Mouse (Mus musculus) neural tube, embryonic 12.5 days (tissue): Measurements from ENCODE around the gene Pkmyt1. TPM values are rescaled to one million over a fixed set of nuclear protein-coding genes. Genes with fewer than 3 reads are reported as not detected.
A peak's percentile ranks its signal among the peaks of the same experiment; 100 is the strongest.

ENCODE experiments used
- ATAC-seq: fragments of 200-750 bp; cut with Nextera tagmentation; 2 replicates; pipeline ENCODE4 v1.8.0; 2017; ENCODE audit warnings: low read depth, mild to moderate bottlenecking, moderate TSS enrichment, moderate library complexity; ENCODE audit not compliant: low FRiP score
- H3K27ac ChIP-seq: fragments of 300-500 bp; sonication (generic); 2 replicates; pipeline ENCODE4 v1.5.1; 2016
- H3K27me3 ChIP-seq: fragments of 300-500 bp; sonication (generic); replicated peaks from 2 replicates; pipeline ENCODE4 v1.6.1; 2016; ENCODE audit warnings: mild to moderate bottlenecking
- H3K36me3 ChIP-seq: fragments of 300-500 bp; sonication (generic); 2 replicates; pipeline ENCODE4 v1.6.1; 2016; ENCODE audit warnings: mild to moderate bottlenecking
- H3K4me1 ChIP-seq: fragments of 300-500 bp; sonication (generic); 2 replicates; pipeline ENCODE4 v1.6.1; 2016
- H3K4me2 ChIP-seq: fragments of 300-500 bp; sonication (generic); replicated peaks from 2 replicates; pipeline ENCODE4 v1.6.1; 2016; ENCODE audit warnings: mild to moderate bottlenecking
- H3K4me3 ChIP-seq: fragments of 300-500 bp; sonication (generic); 2 replicates; pipeline ENCODE4 v1.5.1; 2016
- H3K9ac ChIP-seq: fragments of 300-500 bp; sonication (generic); 2 replicates; pipeline ENCODE4 v1.6.1; 2016; ENCODE audit warnings: mild to moderate bottlenecking
- H3K9me3 ChIP-seq: fragments of 300-500 bp; sonication (generic); 2 replicates; pipeline ENCODE4 v1.6.1; 2016; ENCODE audit warnings: mild to moderate bottlenecking
- WGBS: fragments of 180-500 bp; shearing (Covaris S2); methylation state at CpG from one replicate; pipeline ENCODE4 v1.1.7; 2016; 5-methylcytosine and 5-hydroxymethylcytosine counted together
- polyA plus RNA-seq: library from polyadenylated mRNA; unstranded; fragments of >200 nt; fragmentation: Nextera tagmentation; extraction: Ambion mirVana; gene quantifications from 2 replicates; pipeline ENCODE4 v1.2.1, GENCODE M21; 2016

The Pkmyt1 gene
- polyA plus RNA-seq, 1 experiment from 2014 or later, result 34.1 TPM

GRCm38 (mm10) chr17:23777141-23777540, 51.0 kb downstream of the Pkmyt1 start:
- H3K27ac ChIP-seq, result no peak overlapping the region
- 0 out of 2 replicates have a peak, but pooled peaks cover 4% of the 10 kb centered on the region for H3K4me1 ChIP-seq
- H3K36me3 ChIP-seq, result peaks cover 12% of the 10 kb centered on the region
- H3K9ac ChIP-seq, result no peak overlapping the region
- ATAC-seq, result no peak
- no peaks in the 10 kb centered on the region for H3K9me3 ChIP-seq
- H3K27me3 ChIP-seq, result no peaks in the 10 kb centered on the region
- H3K4me3 ChIP-seq, result no peak overlapping the region
- 88% methylated on average over 2 of the region's 2 CpGs for WGBS
- H3K4me2 ChIP-seq, result no peak overlapping the region

DNA sequence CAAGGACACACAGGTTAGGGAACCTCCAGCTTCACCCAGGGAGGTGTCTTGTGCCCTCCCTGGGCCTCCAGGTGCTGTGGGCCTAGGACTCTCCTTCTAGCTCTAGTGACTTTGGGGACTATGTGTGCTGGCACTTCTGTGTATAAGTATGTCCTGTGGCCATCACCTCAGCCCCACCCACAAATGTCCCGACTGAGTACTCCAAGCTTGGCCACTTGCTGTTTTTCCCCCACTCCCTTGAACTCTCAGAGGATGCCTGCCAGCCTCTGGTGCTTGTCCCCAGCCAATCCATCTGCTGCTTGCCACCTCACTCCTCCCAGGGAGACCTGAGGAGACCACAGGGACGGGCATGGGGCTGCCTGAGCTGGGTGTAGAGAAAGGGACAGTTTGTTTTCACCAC, 52.3 kb downstream of the Pkmyt1 start:
- no peaks in the 10 kb centered on the region for H3K9me3 ChIP-seq
- WGBS, result 74% methylated on average over 2 of the region's 2 CpGs
- no peak overlapping the region for H3K9ac ChIP-seq
- H3K27me3 ChIP-seq, result no peaks in the 10 kb centered on the region
- H3K4me3 ChIP-seq, result no peak overlapping the region
- ATAC-seq, result no peak
- H3K27ac ChIP-seq, result no peak overlapping the region
- 0 out of 2 replicates have a peak, but pooled peaks cover 4% of the 10 kb centered on the region for H3K4me1 ChIP-seq
- H3K36me3 ChIP-seq, result peaks cover 12% of the 10 kb centered on the region
- H3K4me2 ChIP-seq, result no peak overlapping the region

DNA sequence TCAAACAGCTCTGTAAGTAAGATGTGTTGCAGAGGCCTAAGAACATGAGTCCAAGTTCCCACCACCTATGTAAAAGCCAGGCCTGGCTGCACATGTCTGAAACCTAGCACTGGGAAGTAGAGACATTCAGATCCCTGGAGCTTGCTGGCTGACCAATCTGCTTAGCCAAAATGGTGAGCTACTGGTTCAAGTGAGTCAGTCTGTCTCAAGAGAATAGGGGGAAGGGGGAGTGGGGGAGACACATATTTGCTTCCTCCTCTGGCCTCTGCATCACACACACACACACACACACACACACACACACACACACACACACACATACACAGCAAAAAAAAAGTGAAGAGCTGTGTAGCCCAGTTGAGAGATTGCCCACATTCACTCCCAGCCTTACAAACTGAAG, 57.2 kb downstream of the Pkmyt1 start:
- Histone ChIP-seq H3K27ac (no peak overlapping the region), H3K4me1 (peaks cover 8% of the 10 kb centered on the region; the same call in 1 of the 2 replicates), H3K36me3 (peaks cover 2% of the 10 kb centered on the region; the same call in 1 of the 2 replicates), H3K9ac (no peak overlapping the region), H3K4me3 (no peak overlapping the region), H3K4me2 (no peak overlapping the region), H3K9me3 (no peaks in the 10 kb centered on the region), H3K27me3 (no peaks in the 10 kb centered on the region)
- no peak for ATAC-seq

DNA sequence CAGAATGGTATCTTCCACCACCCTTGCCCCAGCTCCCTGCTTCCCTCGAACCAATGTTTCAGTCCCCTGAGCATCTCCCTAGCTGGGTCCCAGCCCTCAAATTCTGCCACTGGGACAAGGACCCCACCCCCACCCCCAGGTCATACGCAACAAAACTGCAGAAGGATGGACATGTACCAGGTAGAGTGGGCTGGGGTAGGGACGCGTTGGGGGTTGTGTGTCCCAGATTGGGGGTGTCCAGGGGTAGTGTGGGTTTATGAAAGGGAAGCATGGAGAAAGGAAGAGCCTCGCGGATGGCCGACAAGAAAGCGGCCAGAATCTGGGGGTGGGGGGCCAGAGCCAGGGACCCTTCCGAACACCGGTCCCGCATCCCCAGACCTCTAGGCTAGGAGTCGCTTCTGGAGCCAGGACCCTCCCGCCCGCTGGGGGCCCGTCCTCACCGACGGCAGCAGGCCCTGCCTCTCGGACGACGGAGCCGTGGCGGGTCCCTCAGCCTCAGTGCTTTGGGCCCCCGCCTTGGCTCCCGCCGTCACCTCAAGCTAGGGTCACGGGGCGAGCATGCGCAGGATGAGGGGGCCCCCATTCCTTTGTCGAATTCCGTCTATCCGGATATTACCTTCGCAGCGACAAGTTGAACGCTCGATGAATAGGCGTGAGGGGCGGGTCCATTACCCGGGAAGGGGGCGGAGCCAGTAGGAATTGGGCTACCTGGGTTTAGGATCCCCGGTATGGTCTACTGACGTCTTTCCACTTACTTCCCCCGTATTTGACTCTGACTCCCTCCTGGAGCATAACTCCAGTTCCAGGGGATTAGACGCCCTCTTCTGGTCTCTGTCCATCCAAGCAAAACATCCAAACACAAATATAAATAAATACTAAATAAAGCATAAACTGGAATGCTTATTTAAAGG, 59.7 kb downstream of the Pkmyt1 start, which contains the start of gene Flywch2:
TSS of gene Flywch2 (minus strand) at position 521 of the 911 bp plus-strand sequence.
- Histone ChIP-seq H3K27ac (peak within 1 kb of the TSS; percentile 72; the same call in 1 of the 2 replicates), H3K4me3 (peak within 1 kb of the TSS; percentile 62), H3K9ac (peak within 1 kb of the TSS; percentile 75), H3K9me3 (no peaks in the 10 kb centered on the region), H3K4me1 (peaks cover 13% of the 10 kb centered on the region), H3K27me3 (no peaks in the 10 kb centered on the region), H3K36me3 (no peaks in the 10 kb centered on the region), H3K4me2 (peak within 1 kb of the TSS; percentile 81)
- ATAC-seq, result peak; percentile 83
- 2% methylated on average over 43 of the region's 43 CpGs for WGBS

Other genes with a start within 250 kb of the Pkmyt1 start
- not detected in 2 replicates for gene Vmn2r117, start 246.6 kb upstream of the Pkmyt1 start, polyA plus RNA-seq
- 21.3 and 22.6 TPM in 2 replicates for gene Zfp213, start 162.1 kb upstream of the Pkmyt1 start, polyA plus RNA-seq
- 23.8 and 26.6 TPM in 2 replicates for gene Zfp13, start 126.8 kb upstream of the Pkmyt1 start, polyA plus RNA-seq
- 0.32 TPM in 1 of 2 replicates, not detected in the other for gene Zscan10, start 125.5 kb upstream of the Pkmyt1 start, polyA plus RNA-seq
- 1.6 TPM in 2 replicates for gene Mmp25, start 81.1 kb upstream of the Pkmyt1 start, polyA plus RNA-seq
- 0.42 and 0.80 TPM in 2 replicates for gene Bicdl2, start 65.8 kb upstream of the Pkmyt1 start, polyA plus RNA-seq
- 69.2 and 74.4 TPM in 2 replicates for gene Hcfc1r1, start 52.7 kb upstream of the Pkmyt1 start, polyA plus RNA-seq
- 54.0 and 57.6 TPM in 2 replicates for gene Thoc6, start 52.5 kb upstream of the Pkmyt1 start, polyA plus RNA-seq
- gene Tnfrsf12a, start 48.9 kb upstream of the Pkmyt1 start, polyA plus RNA-seq, result 3.1 and 3.9 TPM in 2 replicates
- 2.7 and 3.6 TPM in 2 replicates for gene Cldn6, start 47.1 kb upstream of the Pkmyt1 start, polyA plus RNA-seq
- gene Cldn9, start 42.3 kb upstream of the Pkmyt1 start, polyA plus RNA-seq, result 0.74 and 1.9 TPM in 2 replicates
- 0.79 and 1.1 TPM in 2 replicates for gene 1520401A03Rik, start 3.6 kb upstream of the Pkmyt1 start, polyA plus RNA-seq
- gene Paqr4, start 14.5 kb downstream of the Pkmyt1 start, polyA plus RNA-seq, result 41.7 and 41.8 TPM in 2 replicates
- gene Kremen2, start 19.5 kb downstream of the Pkmyt1 start, polyA plus RNA-seq, result 5.8 and 6.1 TPM in 2 replicates
- 234 and 241 TPM in 2 replicates for gene Flywch1, start 45.3 kb downstream of the Pkmyt1 start, polyA plus RNA-seq
- 47.0 and 47.5 TPM in 2 replicates for gene Flywch2, start 59.7 kb downstream of the Pkmyt1 start, polyA plus RNA-seq
- gene Srrm2, start 64.2 kb downstream of the Pkmyt1 start, polyA plus RNA-seq, result 617 and 693 TPM in 2 replicates
- 1,078 and 1,213 TPM in 2 replicates for gene Elob, start 102.8 kb downstream of the Pkmyt1 start, polyA plus RNA-seq
- not detected in 2 replicates for gene Prss33, start 109.7 kb downstream of the Pkmyt1 start, polyA plus RNA-seq
- gene Prss32, start 117.5 kb downstream of the Pkmyt1 start, polyA plus RNA-seq, result not detected in 2 replicates
- 1.2 and 1.7 TPM in 2 replicates for gene Prss41, start 117.8 kb downstream of the Pkmyt1 start, polyA plus RNA-seq
- gene Prss21, start 141.7 kb downstream of the Pkmyt1 start, polyA plus RNA-seq, result not detected in 2 replicates
- gene Dcpp1, start 154.5 kb downstream of the Pkmyt1 start, polyA plus RNA-seq, result not detected in 2 replicates
- gene Dcpp2, start 154.5 kb downstream of the Pkmyt1 start, polyA plus RNA-seq, result not detected in 2 replicates
- not detected in 2 replicates for gene Dcpp3, start 191.1 kb downstream of the Pkmyt1 start, polyA plus RNA-seq
- not detected in 2 replicates for gene Sbp, start 215.3 kb downstream of the Pkmyt1 start, polyA plus RNA-seq
- not detected in 2 replicates for gene Sbpl, start 228.9 kb downstream of the Pkmyt1 start, polyA plus RNA-seq